Mouse (Mus musculus) brain, adult 2 months (tissue): ENCODE data around the gene Skap2.
A peak's percentile ranks its signal among the peaks of the same experiment; 100 is the strongest.

Source experiments
- DNase-seq: peaks from one replicate; pipeline ENCODE4 v3.0.0; 2011; ENCODE audit warnings: low read depth, low spot score

The Skap2 gene

GRCm38 (mm10) chr6:52012409-52013244 lies at the start of gene Skap2:
Skap2 (minus strand) TSS chr6:52012549.
- DNase-seq, result peak; percentile 98

GRCm38 (mm10) chr6:52058899-52059448 lies 46.6 kb upstream of the Skap2 start:
- peak; percentile 4 for DNase-seq

DNA sequence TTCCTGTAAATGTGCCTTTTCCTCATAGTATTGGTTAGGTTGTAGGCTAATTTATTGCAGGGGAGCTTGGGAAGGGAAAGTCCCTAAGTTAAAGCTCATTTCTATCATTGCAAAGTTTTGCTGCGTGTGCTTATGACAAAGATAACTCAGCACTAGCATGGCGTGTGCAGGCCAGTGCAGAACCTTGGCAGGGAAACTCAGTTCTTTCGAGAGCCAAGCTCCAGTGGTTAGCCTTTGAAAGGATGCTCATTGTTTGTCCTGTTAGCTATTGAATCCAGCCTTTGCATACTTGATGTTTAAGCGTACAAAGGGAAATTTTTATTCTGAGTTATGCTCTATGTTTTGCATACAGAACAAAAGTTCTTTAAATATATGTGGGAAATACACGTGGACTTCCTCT lies 45.8 kb upstream of the Skap2 start:
- DNase-seq, result peak; percentile 83

GRCm38 (mm10) chr6:52053567-52054561 lies 41.5 kb upstream of the Skap2 start:
- DNase-seq, result no peak

GRCm38 (mm10) chr6:52050062-52050461 lies 37.7 kb upstream of the Skap2 start:
- DNase-seq, result no peak

DNA sequence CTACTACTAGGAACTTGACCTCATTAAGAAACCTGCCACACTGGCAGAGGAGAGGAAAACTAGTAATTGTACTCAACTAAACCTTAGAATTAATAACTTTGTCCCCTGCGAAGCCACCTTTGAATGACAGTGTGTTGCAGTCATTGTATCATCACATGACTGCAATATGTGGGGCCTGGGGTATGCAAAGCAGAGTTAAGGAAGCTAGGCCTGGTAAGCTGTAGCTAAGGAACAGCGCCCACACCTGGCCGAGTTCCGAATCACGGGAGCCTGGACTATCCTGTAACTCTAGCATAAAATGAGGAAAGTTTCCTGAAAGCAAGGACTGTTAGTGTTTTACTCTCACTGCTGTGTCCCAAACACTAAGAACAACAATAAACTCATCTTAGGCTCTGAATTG lies 33.2 kb upstream of the Skap2 start:
- no peak for DNase-seq

DNA sequence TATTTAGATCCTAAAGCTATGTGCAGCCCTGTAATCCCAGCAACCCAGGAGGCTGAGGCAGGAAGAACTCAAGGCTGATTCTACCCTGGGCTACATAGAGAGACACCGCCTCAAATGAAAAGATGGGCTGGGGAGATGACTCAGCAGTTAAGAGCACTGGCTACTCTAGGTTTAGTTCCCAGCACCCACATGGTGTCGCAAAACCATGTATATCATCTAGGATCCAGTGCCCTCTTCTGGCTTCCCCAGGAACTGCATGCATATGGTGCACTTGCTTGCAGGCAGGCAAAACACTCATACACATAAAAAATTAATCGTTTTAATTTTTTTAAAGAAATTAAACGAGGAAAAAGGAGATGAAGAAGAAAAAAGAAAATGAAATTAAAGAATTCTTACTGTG lies 23.7 kb upstream of the Skap2 start:
- DNase-seq, result no peak

DNA sequence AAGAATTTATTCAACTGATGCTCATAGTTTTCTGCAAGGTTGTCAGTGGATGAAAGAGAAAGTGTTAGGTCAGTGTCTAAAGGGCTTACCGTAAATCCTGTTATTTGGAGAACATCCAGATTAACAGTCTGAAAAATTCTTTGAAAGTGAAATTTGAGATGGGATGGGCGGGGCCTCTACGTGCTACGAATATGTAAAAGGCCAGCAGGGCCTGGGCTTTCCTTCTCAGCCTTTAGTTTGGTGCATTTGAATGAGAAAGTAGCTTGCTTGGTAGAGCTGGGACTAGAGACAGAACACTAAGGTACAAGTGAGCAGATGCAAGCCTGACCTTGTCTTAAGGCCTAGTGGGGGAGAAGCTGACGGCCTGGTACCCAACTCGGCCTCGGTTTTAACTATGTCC lies 18.8 kb upstream of the Skap2 start:
- no peak for DNase-seq

GRCm38 (mm10) chr6:52028131-52028530 lies 15.8 kb upstream of the Skap2 start:
- DNase-seq, result no peak

DNA sequence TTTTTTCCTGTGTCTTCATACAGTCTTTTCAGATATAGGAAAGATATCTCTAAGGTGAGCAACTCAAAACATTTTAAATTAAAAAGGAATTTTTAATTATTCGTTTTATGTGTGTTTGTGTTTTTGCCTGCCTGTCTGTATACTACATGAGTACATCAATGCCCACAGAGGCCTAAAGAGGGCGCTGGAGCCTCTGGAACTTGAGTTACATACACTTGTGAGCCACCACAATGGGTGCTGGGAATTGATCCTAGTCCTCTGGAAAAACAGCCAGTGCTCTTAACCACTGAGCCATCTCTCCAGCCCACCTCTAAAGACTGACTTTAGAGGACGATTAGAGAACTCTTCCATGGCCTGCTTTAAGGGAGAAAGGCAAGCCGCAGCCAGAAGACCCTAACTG lies 14.8 kb upstream of the Skap2 start:
- no peak for DNase-seq

GRCm38 (mm10) chr6:52026281-52026680 lies 13.9 kb upstream of the Skap2 start:
- no peak for DNase-seq

- DNase-seq, result no peak
Observed at GRCm38 (mm10) chr6:52024730-52025129, 12.4 kb upstream of the Skap2 start.

DNA sequence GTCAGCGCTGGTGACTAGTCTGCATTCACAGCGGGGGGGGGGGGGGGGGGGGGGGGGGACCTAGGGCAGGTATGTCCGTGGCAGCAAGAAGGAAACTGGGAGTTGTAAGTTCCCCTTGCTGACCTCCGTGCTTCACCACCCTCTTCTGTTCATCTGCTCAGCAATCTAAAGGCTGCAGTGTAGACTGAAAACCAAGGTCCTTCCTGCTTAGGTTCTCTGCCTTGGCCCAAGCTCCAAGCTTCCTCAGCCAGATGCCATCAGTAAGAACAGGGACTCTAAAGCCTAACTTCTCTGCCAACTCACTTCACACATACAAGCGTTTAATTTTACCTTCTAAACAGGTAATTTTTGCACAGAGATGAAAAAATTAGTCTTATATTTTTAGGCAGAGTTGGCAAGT lies 10.0 kb upstream of the Skap2 start:
- no peak for DNase-seq

DNA sequence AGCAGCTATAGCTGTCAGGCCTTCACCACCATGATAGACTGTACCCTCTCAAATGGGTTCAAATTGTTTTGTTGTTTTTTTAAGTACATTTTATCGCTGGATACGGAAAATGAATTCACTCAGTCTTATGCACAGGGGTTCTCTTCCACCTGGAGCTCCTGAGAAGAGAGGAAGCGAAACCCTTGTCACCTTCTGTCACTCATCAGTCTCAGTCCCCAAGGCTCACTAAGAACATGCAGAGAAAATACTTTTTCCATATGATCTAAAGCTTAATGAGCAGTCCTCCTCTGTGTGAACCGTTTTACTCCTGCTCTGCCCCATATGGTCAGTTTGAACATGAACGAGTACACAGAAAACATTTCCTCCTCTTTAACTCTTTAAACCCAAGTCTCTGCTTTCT lies 7.9 kb upstream of the Skap2 start:
- no peak for DNase-seq

DNA sequence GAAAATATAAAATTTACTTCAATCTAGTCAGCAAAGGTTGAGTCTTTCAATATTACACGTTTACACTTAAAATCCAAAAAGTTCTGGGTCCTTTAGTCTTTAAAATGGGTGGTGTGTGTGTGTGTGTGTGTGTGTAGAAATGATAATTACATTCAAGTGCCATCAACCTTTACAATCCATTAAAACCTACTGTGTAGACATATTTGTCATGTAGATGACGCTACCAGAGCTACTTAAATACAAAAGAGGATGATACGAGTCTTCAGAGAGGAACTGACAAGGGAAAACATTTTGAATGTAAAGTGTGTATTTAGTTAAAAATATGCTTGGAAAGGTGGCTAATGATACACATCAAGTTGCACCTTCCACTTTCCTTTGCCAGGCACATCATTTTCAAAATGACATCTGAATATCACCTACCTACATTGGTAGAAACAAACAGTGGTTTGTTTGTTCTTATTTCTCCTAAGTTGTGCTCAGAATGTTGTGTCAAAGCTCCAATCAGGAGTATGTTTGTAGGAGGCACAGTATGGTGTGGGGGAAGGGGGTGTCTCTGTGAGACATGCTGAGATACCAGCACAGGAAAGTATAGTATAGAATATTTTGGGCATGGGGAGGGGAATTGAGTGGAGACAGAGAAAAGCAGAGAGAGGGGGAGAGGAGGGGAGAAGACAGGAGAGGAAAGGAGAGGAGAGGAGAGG lies 1.0 kb upstream of the Skap2 start:
- no peak for DNase-seq

GRCm38 (mm10) chr6:52011559-52012408 lies 565 bp downstream of the Skap2 start:
- DNase-seq, result peak; percentile 11

DNA sequence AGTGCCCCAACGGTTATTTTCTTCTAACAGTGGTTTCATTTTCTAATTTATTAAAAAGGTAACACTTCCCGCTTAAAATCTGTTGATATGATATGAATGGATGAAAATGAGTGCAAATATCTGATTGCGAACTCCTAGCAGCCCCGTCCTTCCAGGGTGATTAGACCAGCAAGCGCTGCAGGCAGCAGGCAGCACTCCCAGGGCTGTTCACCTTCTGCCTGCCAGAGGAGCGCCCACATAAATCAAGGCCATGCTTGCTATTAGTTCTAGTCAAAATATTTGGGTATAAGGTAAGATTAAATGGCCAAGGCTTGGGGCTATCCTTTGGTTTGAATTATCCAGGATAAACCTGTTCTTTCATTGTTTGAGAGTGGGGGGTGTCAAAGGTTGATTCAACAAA lies 3.0 kb downstream of the Skap2 start:
- no peak for DNase-seq

- DNase-seq, result peak; percentile 22
Observed at GRCm38 (mm10) chr6:52008757-52009156, 3.6 kb downstream of the Skap2 start.

- no peak for DNase-seq
Observed at GRCm38 (mm10) chr6:52006649-52007218, 5.6 kb downstream of the Skap2 start.

GRCm38 (mm10) chr6:52005963-52006648 lies 6.2 kb downstream of the Skap2 start:
- peak; percentile 66 for DNase-seq
